Mouse (Mus musculus) heart, postnatal 10 days (tissue): ENCODE measurements around the gene Olfr1423. TPM values are rescaled to one million over a fixed set of nuclear protein-coding genes. Genes with fewer than 3 reads are reported as not detected.
"Not testable (repeated sequence)": the region's sequence is repeated elsewhere in the genome, so short reads cannot be mapped to it uniquely, and the experiment has no call there.

Experiments used
- DNase-seq, 2 experiments: peaks; one replicate each; pipeline ENCODE4 v3.0.0; 2021
- intact Hi-C: fragments of 180-260 bp; cut with DNase I; formaldehyde crosslinking; loops from one replicate; pipeline ENCODE4 v1.15.1; 2025
- total RNA-seq, 2 experiments: library from RNA; stranded (reverse); gene quantifications; 2 replicates each; pipeline ENCODE4 v1.2.3; 2021

Gene Olfr1423
- total RNA-seq, 2 experiments from 2014 or later, result not detected

DNA sequence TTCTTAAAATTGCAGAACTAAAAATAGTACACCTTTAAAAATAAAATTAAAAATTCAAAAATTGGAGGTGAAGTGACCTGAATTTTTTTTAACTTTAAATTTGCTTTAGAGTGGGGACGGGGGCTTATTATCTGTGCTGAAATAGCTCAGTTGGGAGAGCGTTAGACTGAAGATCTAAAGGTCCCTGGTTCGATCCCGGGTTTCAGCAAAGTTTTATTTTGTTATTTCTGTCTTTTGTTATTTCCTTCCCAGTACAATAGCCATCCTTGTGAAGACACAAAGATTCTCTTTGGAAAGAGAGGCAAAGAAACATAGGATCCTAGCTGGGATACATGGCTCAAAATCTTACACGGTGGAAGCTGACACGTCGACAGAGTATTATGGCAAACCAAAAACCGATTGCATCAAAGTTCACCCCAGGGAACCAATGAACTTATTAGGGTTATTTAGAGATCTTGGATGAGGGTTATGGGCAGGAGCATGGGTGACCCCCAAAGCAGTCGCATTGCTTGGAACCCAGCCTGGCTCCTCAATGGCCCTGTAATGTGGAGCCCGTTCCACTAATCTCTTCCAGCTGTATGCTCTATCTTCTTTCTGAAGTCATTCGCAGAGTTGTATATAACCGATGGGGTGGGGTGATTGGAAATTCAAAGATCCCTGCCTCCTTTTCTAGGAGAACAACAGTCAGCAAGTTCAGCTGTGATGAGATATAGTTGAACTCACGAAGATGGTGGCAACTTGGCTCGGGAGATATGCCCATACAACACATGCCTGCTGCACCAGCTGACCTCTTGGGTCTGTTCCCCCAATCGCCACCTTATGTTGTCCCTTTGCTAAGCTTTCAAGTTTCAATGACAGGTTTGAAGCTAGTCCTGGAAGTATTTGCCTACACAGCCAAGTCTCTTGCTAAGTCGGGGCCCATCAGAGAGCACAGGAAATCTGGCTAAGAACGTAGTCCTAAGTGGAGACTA lies 32.4 kb downstream of the Olfr1423 start:
- intact Hi-C loops, result loop anchor here (5.0 kb wide), 1 partner anchor 396 kb away; no protein-coding TSS in a partner anchor
- DNase-seq, result no peak

DNA sequence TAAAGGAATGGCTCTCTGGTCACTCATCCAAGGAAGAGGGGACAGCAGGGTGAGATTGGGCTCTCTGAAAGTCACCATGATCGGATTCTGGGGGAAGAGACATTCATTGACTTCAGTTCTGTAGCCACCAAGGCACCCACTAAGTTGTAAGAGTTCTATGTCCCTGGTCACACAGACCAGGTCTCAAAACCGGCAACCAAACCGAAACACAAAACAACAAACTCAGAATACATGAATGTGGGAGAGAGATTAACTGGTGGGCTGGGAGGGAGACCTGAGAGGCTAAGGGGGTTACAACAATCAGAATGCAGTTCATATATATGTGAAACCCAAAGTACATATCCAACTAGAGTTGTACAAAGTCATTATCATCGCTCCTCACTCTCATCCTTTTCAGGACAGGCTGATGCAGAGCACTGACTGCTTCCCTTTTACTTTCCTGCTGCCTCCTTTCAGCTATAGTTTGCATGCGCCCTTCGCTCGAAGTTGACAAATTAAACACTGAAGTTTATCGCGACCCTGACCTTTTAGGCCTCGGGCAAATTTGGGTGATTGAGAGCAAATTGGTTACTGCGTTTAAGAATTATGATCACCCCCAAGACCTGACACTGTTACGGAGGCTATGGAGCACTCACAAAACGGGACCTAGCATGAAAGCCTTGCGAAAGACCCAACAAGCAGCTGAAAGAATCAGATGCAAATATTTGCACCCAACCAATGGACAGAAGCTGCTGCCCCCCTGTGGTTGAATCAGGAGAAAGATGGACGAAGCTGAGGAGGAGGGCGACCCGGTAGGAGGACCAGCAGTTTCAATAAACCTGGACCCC lies 33.8 kb downstream of the Olfr1423 start:
- intact Hi-C loops, result loop anchor here (5.0 kb wide), 1 partner anchor 395 kb away; no protein-coding TSS in a partner anchor

DNA sequence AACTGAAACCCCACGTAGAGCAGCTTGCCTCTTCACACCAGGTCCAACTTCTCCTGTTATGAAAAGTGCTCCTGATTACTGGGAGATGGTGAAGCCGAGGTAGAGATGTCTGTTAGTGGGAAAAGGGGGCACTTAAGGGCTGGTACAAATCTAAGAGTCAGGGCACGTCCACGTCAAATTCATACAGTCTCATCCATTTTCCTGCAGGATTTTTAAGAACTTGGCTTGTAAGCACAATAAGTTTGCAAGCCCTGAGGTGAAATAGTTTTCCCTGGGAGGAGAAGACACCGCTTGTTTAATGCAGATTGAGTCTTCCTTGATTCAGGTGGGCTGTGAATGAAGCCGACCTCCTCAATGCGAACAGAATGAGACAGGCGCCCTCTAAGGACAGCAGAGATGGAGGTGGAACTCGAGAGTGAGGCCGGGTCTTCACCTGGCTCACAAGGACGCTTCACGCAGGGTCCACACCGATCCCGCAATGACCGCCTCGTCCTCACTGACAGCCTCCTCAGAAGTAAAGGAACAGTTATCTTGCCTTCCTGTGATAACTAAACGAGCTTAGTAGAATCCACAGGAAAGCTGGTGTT lies 34.7 kb downstream of the Olfr1423 start:
- intact Hi-C loops, result loop anchor here (5.0 kb wide), 1 partner anchor 394 kb away; no protein-coding TSS in a partner anchor
- peak in 1 of 2 experiments; percentile 41 for DNase-seq

More for the DNA sequence above, 33.8 kb downstream of the Olfr1423 start:
- DNase-seq, result peak; percentile 54 to 68

DNA sequence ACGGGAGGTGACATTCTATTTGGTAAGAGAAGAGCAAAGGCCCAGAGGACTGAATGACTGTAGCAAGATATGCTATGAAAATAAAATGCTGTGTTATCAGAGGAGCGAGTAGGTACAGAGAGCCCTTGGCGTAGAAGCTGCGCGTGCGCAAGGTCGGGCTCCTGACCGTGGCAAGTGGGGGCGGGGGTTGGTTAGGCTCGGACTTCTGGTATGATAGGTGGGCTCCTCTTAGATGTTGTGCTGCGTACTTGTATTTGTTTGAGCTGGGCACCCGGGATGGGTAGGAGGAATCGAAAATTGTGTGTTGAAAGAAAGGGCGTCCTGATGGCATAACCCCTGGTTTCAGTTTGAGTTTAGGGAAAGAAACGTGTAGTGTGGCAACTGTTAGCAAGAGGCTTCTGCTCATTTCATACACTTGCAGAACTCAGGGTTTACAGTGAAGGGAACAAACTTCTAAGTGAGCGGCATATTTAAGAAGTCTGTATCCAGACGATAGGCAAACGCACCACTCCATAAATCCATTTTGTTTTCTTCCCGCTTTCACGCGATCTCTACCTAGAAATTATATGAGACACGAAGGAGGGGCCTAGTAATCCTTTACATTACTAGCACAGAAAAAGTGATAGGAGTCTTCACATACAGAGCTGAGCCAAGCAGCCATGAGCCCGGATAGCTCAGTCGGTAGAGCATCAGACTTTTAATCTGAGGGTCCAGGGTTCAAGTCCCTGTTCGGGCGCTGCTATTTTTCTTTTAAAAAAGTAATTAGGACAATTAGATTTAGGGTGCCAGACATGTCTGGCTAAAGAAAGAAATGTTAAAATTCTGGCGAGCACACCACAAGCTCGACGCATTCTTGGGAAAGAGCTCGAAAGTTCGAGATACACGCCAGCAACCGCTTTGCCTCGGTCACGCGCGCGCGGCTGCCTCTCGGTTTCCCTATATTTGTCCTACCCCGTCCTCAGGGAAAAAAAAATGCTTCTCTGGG lies 35.4 kb downstream of the Olfr1423 start:
- intact Hi-C loops, result loop anchor here (2.0 to 5.0 kb wide), 2 partner anchors 39 to 393 kb away; no protein-coding TSS in a partner anchor
- DNase-seq, result peak; percentile 90 to 91

DNA sequence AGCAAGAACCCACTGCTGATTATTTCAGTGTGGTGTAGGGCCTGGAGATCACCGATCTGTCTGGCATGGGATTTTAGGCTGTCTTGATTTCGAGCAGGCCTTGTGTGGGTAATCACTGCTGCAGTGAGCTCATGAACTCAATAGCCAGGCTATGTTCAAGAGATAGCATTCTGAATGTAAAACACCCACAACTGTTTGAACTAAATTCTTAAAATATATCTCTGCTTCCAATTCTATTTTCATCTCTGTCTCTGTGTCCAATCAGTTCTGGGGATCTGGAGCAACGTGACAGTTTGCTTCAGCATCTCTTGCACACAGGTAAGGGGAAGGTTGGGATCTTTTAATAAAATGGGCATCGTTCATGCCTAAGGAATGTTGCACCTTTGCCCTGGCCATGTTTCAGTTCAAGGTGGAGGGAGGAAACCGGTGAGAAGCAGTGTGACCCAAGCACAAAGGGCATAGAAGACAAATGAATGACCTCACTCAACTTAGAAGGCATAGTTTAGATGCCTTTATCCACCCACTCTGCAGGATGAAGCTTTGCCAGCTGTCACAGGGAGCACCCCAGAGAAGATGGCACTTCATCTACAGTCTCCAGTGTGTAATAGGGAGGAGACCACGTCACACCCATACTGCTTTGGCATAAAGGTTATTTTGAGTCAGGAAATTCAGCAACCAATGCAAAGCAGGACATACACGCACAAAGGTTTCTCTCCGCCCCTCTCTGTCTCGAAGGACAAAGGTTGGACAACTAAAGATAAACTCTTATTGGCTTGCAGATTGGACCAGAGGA lies 36.7 kb downstream of the Olfr1423 start:
- no peak for DNase-seq
- intact Hi-C loops, result loop anchor here (2.0 to 5.0 kb wide), 2 partner anchors 38 to 392 kb away; no protein-coding TSS in a partner anchor

DNA sequence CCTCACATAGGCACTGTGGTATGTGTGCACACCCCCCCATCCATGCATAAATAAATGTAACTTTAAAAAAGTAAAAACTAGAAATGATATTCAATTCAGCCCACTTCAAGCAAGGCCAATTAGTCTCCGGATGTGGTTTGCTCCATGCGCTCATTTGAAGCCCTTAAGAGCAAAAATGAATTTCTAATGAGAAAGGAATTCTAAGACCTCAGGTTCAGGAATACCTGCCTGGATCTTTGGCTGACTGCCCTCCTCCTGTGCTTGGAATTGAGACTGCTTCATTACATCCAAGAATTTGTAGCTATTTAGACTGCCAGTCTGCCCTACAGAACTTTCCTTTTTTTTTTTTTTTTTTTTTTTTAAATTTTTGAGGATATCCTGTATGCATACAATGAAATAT lies 37.5 kb downstream of the Olfr1423 start:
- DNase-seq, result no peak
- intact Hi-C loops, result no loop called here

DNA sequence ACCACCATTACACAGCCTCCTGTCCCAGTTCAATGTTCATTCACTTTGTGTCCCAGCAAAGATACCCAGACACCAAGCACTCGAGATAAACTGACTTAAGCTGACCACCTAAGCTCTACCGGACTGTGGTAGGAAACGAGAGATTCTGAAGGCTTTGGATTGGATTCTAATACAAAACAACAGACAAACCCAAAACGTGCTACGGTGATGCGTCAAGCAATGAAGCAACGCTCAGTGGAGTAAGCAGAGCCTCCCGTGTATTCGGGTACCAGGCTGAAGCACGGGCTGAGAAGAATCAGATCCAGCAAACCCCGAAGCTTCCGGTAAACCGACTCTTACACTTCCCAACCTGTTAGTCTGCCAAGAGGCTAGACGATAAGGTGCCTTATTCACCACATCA lies 38.3 kb downstream of the Olfr1423 start:
- intact Hi-C loops, result no loop called here

DNA sequence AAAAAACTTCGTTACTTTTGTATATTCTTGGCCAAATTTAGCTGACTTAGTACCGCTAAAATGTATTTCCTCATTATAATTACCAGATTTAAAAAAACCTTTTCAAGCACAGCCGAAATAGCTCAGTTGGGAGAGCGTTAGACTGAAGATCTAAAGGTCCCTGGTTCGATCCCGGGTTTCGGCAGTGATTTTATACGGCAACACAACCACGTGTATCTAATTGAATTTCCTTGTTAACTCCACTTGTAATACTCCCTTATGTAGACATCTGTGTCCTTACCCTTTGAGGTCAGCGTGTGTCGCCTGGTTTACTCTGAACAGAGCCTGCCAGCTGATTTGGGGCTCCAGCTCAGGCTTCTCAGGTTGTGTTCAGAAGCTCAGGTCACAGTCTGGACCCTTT lies 39.0 kb downstream of the Olfr1423 start:
- peak; percentile 55 to 70 for DNase-seq

More for the DNA sequence above, 38.3 kb downstream of the Olfr1423 start:
- DNase-seq, result no peak

DNA sequence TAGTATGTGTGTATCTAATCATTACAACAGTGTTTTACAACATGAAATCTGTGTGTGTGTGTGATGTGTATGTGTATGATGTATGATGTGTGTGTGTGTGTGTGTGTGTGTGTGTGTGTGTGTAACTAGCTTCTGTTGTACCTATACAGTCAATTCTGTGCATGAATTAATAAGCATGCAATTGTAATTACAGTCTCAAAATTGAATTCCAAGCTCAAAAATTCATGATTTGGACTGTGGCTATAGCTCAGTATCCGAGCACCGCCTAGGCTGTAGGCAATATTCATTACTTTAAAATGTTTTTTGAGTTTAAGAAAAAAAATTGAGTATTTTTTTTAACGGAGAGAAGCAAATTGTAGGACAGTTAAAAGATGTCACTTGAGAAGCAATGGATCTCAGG lies 39.4 kb downstream of the Olfr1423 start:
- intact Hi-C loops, result no loop called here
- no peak for DNase-seq

More for the DNA sequence above, 39.0 kb downstream of the Olfr1423 start:
- intact Hi-C loops, result no loop called here

DNA sequence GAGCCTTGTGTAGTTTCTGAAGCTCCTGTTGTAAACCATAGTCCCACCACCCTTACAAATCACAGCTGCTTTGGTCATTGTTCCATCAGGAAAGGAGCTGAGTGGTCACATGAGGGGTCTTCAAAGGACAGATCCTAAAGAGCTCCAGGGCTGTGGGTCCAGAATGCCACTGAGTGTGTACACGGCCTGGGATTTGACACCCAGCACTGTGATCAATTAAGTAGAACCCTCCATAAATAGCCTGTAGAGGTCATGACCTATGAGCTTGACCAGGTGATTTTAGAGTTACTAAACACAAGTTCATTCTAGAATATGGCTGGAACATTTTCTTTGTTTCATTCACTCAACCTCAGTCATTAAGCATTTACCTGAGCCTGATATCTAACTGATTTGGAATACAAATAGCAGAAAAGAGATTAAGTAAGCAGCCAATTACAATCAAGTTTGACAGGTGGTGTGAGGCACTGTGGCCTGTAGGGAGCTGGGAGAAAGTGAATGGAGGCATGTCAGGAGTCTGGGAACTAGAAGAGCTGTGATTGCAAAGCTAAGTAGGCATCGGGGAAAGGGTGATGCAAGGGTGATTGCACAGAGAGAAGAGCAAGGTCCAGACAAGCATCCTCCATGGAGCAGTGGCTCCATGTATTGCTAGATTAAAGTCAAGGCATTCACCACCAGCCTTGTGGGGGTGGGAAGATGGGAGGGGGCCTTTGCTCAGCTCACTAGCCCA lies 45.2 kb downstream of the Olfr1423 start:
- intact Hi-C loops, result loop anchor here (10.0 kb wide), 1 partner anchor 1381 kb away; no protein-coding TSS in a partner anchor

DNA sequence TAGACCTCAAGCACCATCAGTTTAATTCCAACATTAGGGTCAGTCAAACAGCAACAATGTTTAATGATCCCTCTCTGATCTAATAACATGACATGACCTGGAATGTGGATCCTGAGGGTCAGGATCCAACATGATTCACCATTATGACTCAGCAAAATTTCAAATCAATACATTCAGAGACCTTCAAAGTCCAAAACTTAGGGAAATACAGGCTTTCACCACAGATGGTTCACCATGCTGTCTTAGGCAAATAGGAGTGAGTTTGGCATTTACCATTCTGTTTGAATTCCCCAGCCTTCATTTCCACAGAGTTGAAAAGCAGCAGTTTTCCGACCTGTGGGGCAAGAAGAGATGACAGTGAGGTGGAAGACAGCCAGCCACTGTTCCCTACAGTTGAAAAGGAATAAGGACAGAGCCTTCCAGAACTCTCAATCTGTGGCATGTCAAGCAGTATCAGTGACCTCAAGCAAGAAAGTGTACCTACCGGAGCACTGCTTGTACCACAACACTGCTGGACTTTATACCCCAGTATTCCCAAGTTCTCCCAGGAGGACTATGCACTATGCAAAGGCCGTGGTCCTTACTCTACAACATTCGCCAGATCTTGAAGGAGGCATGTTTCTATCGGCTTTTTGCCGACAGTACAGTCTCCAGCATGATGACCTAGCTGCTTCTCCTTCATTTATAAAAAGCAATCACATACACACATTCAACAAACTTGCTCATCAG lies 46.2 kb downstream of the Olfr1423 start:
- intact Hi-C loops, result loop anchor here (10.0 kb wide), 1 partner anchor 1380 kb away; no protein-coding TSS in a partner anchor
- no peak for DNase-seq

More for the DNA sequence above, 45.2 kb downstream of the Olfr1423 start:
- DNase-seq, result no peak

DNA sequence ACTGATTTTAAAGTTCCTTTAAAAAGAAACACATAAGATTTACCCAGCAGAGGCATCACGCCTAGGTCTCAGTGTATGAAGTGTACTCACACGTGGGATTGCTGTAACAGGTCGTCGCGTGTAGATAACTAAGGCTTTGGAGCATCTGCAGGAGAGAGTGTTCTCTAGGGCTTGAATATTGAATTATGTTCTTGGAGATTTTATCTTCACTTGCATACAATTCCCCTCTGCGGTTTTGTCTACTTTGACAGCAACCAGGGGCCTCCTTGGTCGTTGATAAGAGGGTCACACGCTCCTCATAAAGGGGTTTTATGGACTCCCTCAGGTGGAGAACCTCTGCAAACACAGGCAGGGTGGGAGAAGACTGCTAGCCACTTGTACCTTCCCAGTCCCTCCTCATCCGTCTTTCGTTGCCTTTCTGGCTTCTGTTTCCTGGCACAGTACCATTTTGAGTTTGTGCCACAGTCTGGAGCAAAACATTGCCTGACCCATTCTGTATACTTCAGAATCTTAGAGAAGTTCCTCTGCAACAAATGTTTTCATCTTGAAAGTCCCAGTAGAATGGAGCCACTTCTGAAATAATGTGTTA lies 48.6 kb downstream of the Olfr1423 start:
- intact Hi-C loops, result loop anchor here (10.0 kb wide), 1 partner anchor 1378 kb away; no protein-coding TSS in a partner anchor
- DNase-seq, result no peak

DNA sequence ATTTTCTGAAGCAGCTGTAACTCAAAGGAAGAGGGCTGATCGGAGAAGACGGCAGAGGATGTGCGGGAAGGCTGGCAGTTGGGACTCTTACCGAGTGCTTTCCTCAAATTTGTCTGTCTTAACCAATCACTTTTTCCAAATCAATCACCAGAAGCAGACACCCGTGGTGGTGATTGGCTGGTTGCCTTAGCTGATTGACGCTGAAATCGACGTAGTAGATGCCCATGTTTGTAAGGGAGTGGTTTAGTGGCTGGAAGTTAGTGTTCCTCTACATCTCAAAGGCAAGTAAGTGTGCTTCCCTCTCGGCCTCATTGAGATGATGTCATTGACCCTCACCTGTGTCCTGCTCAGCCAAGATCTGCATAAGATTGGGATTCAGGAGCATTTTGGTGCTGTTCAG lies 49.1 kb downstream of the Olfr1423 start:
- intact Hi-C loops, result loop anchor here (10.0 kb wide), 1 partner anchor 1377 kb away; no protein-coding TSS in a partner anchor
- DNase-seq, result no peak

DNA sequence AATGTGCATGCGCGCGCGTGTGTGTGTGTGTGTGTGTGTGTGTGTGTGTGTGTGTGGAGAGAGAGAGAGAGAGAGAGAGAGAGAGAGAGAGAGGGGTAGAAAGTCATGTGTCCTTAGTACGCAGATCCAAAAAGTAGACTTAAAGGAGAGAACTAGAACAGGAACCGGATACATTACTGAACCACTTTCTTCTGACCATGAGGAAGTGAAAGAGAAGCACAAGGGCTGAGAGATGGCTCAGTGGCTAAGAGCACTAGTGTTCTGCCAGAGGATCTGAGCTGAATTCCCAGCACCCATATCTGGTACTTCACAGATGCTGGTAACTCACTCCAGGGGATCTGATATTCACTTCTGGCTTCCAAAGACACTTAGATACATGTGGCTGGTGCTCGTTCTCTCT lies 51.8 kb downstream of the Olfr1423 start:
- intact Hi-C loops, result no loop called here
- no peak for DNase-seq

DNA sequence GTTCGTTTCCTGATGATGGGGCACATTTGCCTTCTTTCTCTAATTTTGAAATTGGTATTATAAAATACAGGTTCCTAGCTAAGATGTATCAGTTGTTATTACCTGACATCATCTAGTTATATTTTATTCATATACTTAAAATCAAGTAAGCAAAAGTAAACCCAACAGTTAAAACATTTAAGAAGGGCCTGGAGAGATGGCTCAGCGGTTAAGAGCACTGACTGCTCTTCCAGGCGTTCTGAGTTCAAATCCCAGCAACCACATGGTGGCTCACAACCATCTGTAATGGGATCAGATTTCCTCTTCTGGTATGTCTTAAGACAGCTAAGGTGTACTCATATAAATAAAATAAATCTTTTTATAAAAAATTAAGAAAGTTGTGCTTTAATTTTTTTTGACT lies 53.3 kb downstream of the Olfr1423 start:
- intact Hi-C loops, result no loop called here
- DNase-seq, result no peak

DNA sequence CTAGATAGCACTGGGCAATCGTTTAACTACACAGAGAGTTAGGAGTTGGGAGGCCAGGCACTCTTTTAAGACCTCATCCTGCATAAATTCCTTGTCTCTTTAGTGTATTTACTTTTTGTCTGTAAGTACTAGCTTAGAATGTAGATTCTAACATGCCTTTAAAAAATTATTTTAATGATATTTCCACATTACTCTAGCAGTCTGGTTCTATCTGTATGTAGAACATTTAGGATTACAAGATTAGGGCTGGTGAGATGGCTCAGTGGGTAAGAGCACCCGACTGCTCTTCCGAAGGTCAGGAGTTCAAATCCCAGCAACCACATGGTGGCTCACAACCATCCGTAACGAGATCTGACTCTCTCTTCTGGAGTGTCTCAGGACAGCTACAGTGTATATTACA lies 56.5 kb downstream of the Olfr1423 start:
- DNase-seq, intact Hi-C loops: not testable (repeated sequence)
